Mouse (Mus musculus): Measurements from ENCODE around the gene Spag4. TPM values are rescaled to one million over a fixed set of nuclear protein-coding genes. Genes with fewer than 3 reads are reported as not detected.

The Spag4 gene
- polyA plus RNA-seq, 2 experiments, result 2.1 to 5.7 TPM

- DNase-seq (ENCODE audit: low spot score), result no peak
- 89% methylated on average over 3 of the region's 3 CpGs for WGBS
- no peak overlapping the region for H3K27ac ChIP-seq (replicated peaks; ENCODE audit: low read depth, low read length)
- H3K9me3 ChIP-seq (ENCODE audit: control insufficient read depth, low read length), result no peaks in the 10 kb centered on the region
- no peak overlapping the region for H3K9ac ChIP-seq (ENCODE audit: low read depth, low read length, severe bottlenecking)
- H3K36me3 ChIP-seq (ENCODE audit: control insufficient read depth, insufficient read depth, low read length), result no peaks in the 10 kb centered on the region
- no peak for TF ChIP-seq POLR2A (IDR thresholded peaks at IDR 0.05; ENCODE audit: borderline replicate concordance, extremely low read depth, insufficient read depth, insufficient read length)
- H3K4me2 ChIP-seq (replicated peaks; ENCODE audit: low read depth, low read length, severe bottlenecking), result no peak overlapping the region
- no peak overlapping the region for H3K4me3 ChIP-seq (replicated peaks; ENCODE audit: low read length)
- ATAC-seq (ENCODE audit: low FRiP score, low read depth), result no peak
- no peaks in the 10 kb centered on the region for H3K27me3 ChIP-seq (ENCODE audit: control insufficient read depth, insufficient read depth, low read length)
- H3K4me1 ChIP-seq (ENCODE audit: control insufficient read depth, insufficient read depth, low read length), result no peaks in the 10 kb centered on the region
Observed at GRCm38 (mm10) chr2:156039390-156039789, 25.6 kb upstream of the Spag4 start.

GRCm38 (mm10) chr2:156042903-156043302, 22.1 kb upstream of the Spag4 start:
- ATAC-seq (ENCODE audit: low FRiP score, low read depth) (no peak), DNase-seq (ENCODE audit: low spot score) (no peak)
- H3K36me3 ChIP-seq (ENCODE audit: control insufficient read depth, insufficient read depth, low read length), result no peaks in the 10 kb centered on the region
- no peak overlapping the region for H3K27ac ChIP-seq (replicated peaks; ENCODE audit: low read depth, low read length)
- WGBS, result 83% methylated on average over 8 of the region's 8 CpGs
- TF ChIP-seq POLR2A (IDR thresholded peaks at IDR 0.05; ENCODE audit: borderline replicate concordance, extremely low read depth, insufficient read depth, insufficient read length), result no peak
- no peaks in the 10 kb centered on the region for H3K4me1 ChIP-seq (ENCODE audit: control insufficient read depth, insufficient read depth, low read length)
- no peaks in the 10 kb centered on the region for H3K27me3 ChIP-seq (ENCODE audit: control insufficient read depth, insufficient read depth, low read length)
- no peak overlapping the region for H3K9ac ChIP-seq (ENCODE audit: low read depth, low read length, severe bottlenecking)
- H3K9me3 ChIP-seq (ENCODE audit: control insufficient read depth, low read length), result no peaks in the 10 kb centered on the region
- H3K4me3 ChIP-seq (replicated peaks; ENCODE audit: low read length), result no peak overlapping the region
- no peak overlapping the region for H3K4me2 ChIP-seq (replicated peaks; ENCODE audit: low read depth, low read length, severe bottlenecking)

GRCm38 (mm10) chr2:156047929-156048328, 17.0 kb upstream of the Spag4 start:
- no peak overlapping the region for H3K9ac ChIP-seq (ENCODE audit: low read depth, low read length, severe bottlenecking)
- ATAC-seq (ENCODE audit: low FRiP score, low read depth), result no peak
- no peaks in the 10 kb centered on the region for H3K27me3 ChIP-seq (ENCODE audit: control insufficient read depth, insufficient read depth, low read length)
- no peaks in the 10 kb centered on the region for H3K36me3 ChIP-seq (ENCODE audit: control insufficient read depth, insufficient read depth, low read length)
- H3K27ac ChIP-seq (replicated peaks; ENCODE audit: low read depth, low read length), result no peak overlapping the region
- H3K4me1 ChIP-seq (ENCODE audit: control insufficient read depth, insufficient read depth, low read length), result no peaks in the 10 kb centered on the region
- 0 out of 2 replicates have a peak overlapping the region, but pooled peaks have one; percentile 4 for H3K4me3 ChIP-seq (replicated peaks; ENCODE audit: low read length)
- 4% methylated on average over 19 of the region's 19 CpGs for WGBS
- H3K9me3 ChIP-seq (ENCODE audit: control insufficient read depth, low read length), result no peaks in the 10 kb centered on the region
- no peak for TF ChIP-seq POLR2A (IDR thresholded peaks at IDR 0.05; ENCODE audit: borderline replicate concordance, extremely low read depth, insufficient read depth, insufficient read length)
- DNase-seq (ENCODE audit: low spot score), result no peak
- H3K4me2 ChIP-seq (replicated peaks; ENCODE audit: low read depth, low read length, severe bottlenecking), result peak overlapping the region; percentile 27; the same call in 1 of the 2 replicates

GRCm38 (mm10) chr2:156052816-156053215, 12.2 kb upstream of the Spag4 start, which contains the start of gene Fer1l4:
Gene Fer1l4 (minus strand): TSS chr2:156052947.
- Histone ChIP-seq H3K4me2 (replicated peaks; ENCODE audit: low read depth, low read length, severe bottlenecking) (no peak within 1 kb of the TSS), H3K36me3 (ENCODE audit: control insufficient read depth, insufficient read depth, low read length) (no peaks in the 10 kb centered on the region), H3K4me1 (ENCODE audit: control insufficient read depth, insufficient read depth, low read length) (no peaks in the 10 kb centered on the region), H3K27me3 (ENCODE audit: control insufficient read depth, insufficient read depth, low read length) (no peaks in the 10 kb centered on the region), H3K27ac (replicated peaks; ENCODE audit: low read depth, low read length) (no peak within 1 kb of the TSS), H3K9me3 (ENCODE audit: control insufficient read depth, low read length) (no peaks in the 10 kb centered on the region), H3K9ac (ENCODE audit: low read depth, low read length, severe bottlenecking) (no peak within 1 kb of the TSS), H3K4me3 (replicated peaks; ENCODE audit: low read length) (no peak within 1 kb of the TSS)
- 75% methylated on average over 9 of the region's 9 CpGs for WGBS
- ATAC-seq (ENCODE audit: low FRiP score, low read depth), result no peak
- no peak for DNase-seq (ENCODE audit: low spot score)
- TF ChIP-seq POLR2A (IDR thresholded peaks at IDR 0.05; ENCODE audit: borderline replicate concordance, extremely low read depth, insufficient read depth, insufficient read length), result no peak

GRCm38 (mm10) chr2:156066126-156066525, 1.2 kb downstream of the Spag4 start:
- Histone ChIP-seq H3K4me1 (ENCODE audit: control insufficient read depth, insufficient read depth, low read length) (peaks cover 6% of the 10 kb centered on the region), H3K9me3 (ENCODE audit: control insufficient read depth, low read length) (no peaks in the 10 kb centered on the region), H3K4me2 (replicated peaks; ENCODE audit: low read depth, low read length, severe bottlenecking) (peak overlapping the region; percentile 95), H3K27ac (replicated peaks; ENCODE audit: low read depth, low read length) (no peak overlapping the region), H3K4me3 (replicated peaks; ENCODE audit: low read length) (peak overlapping the region; percentile 64), H3K36me3 (ENCODE audit: control insufficient read depth, insufficient read depth, low read length) (peaks cover 19% of the 10 kb centered on the region), H3K9ac (ENCODE audit: low read depth, low read length, severe bottlenecking) (peak overlapping the region; percentile 81; the same call in 1 of the 2 replicates), H3K27me3 (ENCODE audit: control insufficient read depth, insufficient read depth, low read length) (no peaks in the 10 kb centered on the region)
- DNase-seq (ENCODE audit: low spot score), result no peak
- no peak for TF ChIP-seq POLR2A (IDR thresholded peaks at IDR 0.05; ENCODE audit: borderline replicate concordance, extremely low read depth, insufficient read depth, insufficient read length)
- ATAC-seq (ENCODE audit: low FRiP score, low read depth), result no peak
- WGBS, result 33% methylated on average over 10 of the region's 10 CpGs

- Histone ChIP-seq H3K4me3 (replicated peaks; ENCODE audit: low read length) (no peak overlapping the region), H3K9ac (ENCODE audit: low read depth, low read length, severe bottlenecking) (no peak overlapping the region), H3K4me1 (ENCODE audit: control insufficient read depth, insufficient read depth, low read length) (peaks cover 6% of the 10 kb centered on the region), H3K27me3 (ENCODE audit: control insufficient read depth, insufficient read depth, low read length) (no peaks in the 10 kb centered on the region), H3K9me3 (ENCODE audit: control insufficient read depth, low read length) (no peaks in the 10 kb centered on the region), H3K36me3 (ENCODE audit: control insufficient read depth, insufficient read depth, low read length) (peaks cover 35% of the 10 kb centered on the region), H3K27ac (replicated peaks; ENCODE audit: low read depth, low read length) (no peak overlapping the region), H3K4me2 (replicated peaks; ENCODE audit: low read depth, low read length, severe bottlenecking) (no peak overlapping the region)
- ATAC-seq (ENCODE audit: low FRiP score, low read depth), result no peak
- 89% methylated on average over 10 of the region's 10 CpGs for WGBS
- TF ChIP-seq POLR2A (IDR thresholded peaks at IDR 0.05; ENCODE audit: borderline replicate concordance, extremely low read depth, insufficient read depth, insufficient read length), result no peak
- no peak for DNase-seq (ENCODE audit: low spot score)
Observed at GRCm38 (mm10) chr2:156067916-156068315, 2.9 kb downstream of the Spag4 start.
